ENCODE assay signal across 18 mouse cellular contexts in the genomic region with DNA sequence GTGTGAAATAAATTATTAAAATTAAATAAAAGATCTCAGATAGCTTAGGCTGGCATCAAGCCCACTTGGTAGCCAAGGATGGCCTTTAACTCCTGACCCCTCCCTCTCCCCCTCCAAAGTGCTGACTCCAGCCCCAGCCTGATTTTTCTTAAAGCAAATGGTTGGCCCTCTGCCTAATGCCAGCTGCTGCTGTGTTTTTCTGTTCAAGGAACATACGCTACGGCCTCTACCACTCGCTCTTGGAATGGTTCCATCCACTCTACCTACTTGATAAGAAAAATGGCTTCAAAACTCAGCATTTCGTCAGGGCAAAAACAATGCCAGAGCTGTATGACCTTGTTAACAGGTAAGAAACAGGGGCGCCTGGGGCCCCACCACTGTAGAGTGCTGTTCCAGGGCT. TPM values are rescaled to one million over a fixed set of nuclear protein-coding genes. Genes with fewer than 3 reads are reported as not detected.
DNase-seq lines count a peak whose midpoint lies in the region; ATAC-seq lines count a peak whose summit lies in the region.
"Had no signal": no experiment of that assay in that cellular context is flagged by ENCODE, and none has a peak within 500 bp of the region (broad histone marks: within the 10 kb centered on the region; RNA-seq: fewer than 3 reads in every experiment).

No protein-coding gene starts in this region.

- 85% methylated on average over 5 of the region's 5 CpGs for WGBS in kidney, embryonic 16.5 days

- peak; percentile 36 to 38 for DNase-seq in cerebellum, postnatal 10 days
- no peak for DNase-seq in cerebellum, adult 9-10 months
- DNase-seq in kidney, adult 11 months = peak; percentile 66
- DNase-seq in ovary, adult 18-20 months (ENCODE audit: low spot score) = peak; percentile 37
- DNase-seq in ovary, postnatal 36 days (ENCODE audit: low spot score) = no peak
- DNase-seq in thymus, postnatal 25 days = no peak
- no peak for DNase-seq in embryo, embryonic 9.5 days (ENCODE audit: extremely low spot score)
- DNase-seq: adrenal gland, postnatal 14 days; cerebellum, adult 2 months; gastrocnemius, postnatal 14 days; lung, postnatal 36 days; right cerebral cortex, postnatal 14 days had no signal

- H3K4me2 ChIP-seq in kidney, embryonic 16.5 days (replicated peaks; ENCODE audit: low read depth, low read length) = no peak overlapping the region
- H3K4me2 ChIP-seq: embryonic facial prominence, embryonic 15.5 days; limb, embryonic 15.5 days had no signal

- H3K27ac ChIP-seq in kidney, embryonic 16.5 days (ENCODE audit: low read length) = no peak overlapping the region
- H3K27ac ChIP-seq: embryonic facial prominence, embryonic 15.5 days; forebrain, embryonic 10.5 days; limb, embryonic 15.5 days; midbrain, embryonic 10.5 days had no signal

- H3K36me3 ChIP-seq in kidney, embryonic 16.5 days (ENCODE audit: insufficient read depth, low read length) = peaks cover 17% of the 10 kb centered on the region

- no peaks in the 10 kb centered on the region for H3K27me3 ChIP-seq in kidney, embryonic 16.5 days (ENCODE audit: insufficient read depth, low read length)
- H3K27me3 ChIP-seq: embryonic facial prominence, embryonic 15.5 days; limb, embryonic 15.5 days had no signal

- H3K4me1 ChIP-seq in kidney, embryonic 16.5 days (ENCODE audit: insufficient read depth, low read length) = peaks cover 5% of the 10 kb centered on the region

- no peak overlapping the region for H3K4me3 ChIP-seq in kidney, embryonic 16.5 days (ENCODE audit: low read length)
- H3K4me3 ChIP-seq: embryonic facial prominence, embryonic 15.5 days; forebrain, embryonic 10.5 days; limb, embryonic 15.5 days; midbrain, embryonic 10.5 days had no signal

- ATAC-seq in kidney, embryonic 16.5 days (ENCODE audit: low FRiP score, low TSS enrichment) = no peak
- ATAC-seq: CD4-positive, CD25-positive, alpha-beta regulatory T cell, adult 4 months had no signal

- no peaks in the 10 kb centered on the region for H3K9me3 ChIP-seq in kidney, embryonic 16.5 days (ENCODE audit: low read length)
- H3K9me3 ChIP-seq: embryonic facial prominence, embryonic 15.5 days; forebrain, embryonic 10.5 days; limb, embryonic 15.5 days; midbrain, embryonic 10.5 days had no signal

- H3K9ac ChIP-seq in kidney, embryonic 16.5 days (replicated peaks; ENCODE audit: low read length) = no peak overlapping the region
- H3K9ac ChIP-seq: embryonic facial prominence, embryonic 15.5 days; limb, embryonic 15.5 days had no signal

RNA-seq across cellular contexts. Expression of gene Fuca1, which starts 4.8 kb away (rescaled TPM):
- polyA plus RNA-seq in kidney, embryonic 16.5 days (2015; fragmentation: Nextera tagmentation; extraction: Ambion mirVana) = 89.1 and 89.4 TPM in 2 replicates

RNA-seq across cellular contexts. Expression of gene Hmgcl, which starts 20.9 kb away (rescaled TPM):
- polyA plus RNA-seq in kidney, embryonic 16.5 days (2015; fragmentation: Nextera tagmentation; extraction: Ambion mirVana) = 86.5 and 93.2 TPM in 2 replicates

RNA-seq across cellular contexts. Expression of gene Cnr2, which starts 30.1 kb away (rescaled TPM):
- 1.0 and 1.1 TPM in 2 replicates for polyA plus RNA-seq in kidney, embryonic 16.5 days (2015; fragmentation: Nextera tagmentation; extraction: Ambion mirVana)

RNA-seq across cellular contexts. Expression of gene Gale, which starts 38.2 kb away (rescaled TPM):
- 40.6 and 40.7 TPM in 2 replicates for polyA plus RNA-seq in kidney, embryonic 16.5 days (2015; fragmentation: Nextera tagmentation; extraction: Ambion mirVana)

RNA-seq across cellular contexts. Expression of gene Lypla2, which starts 47.1 kb away (rescaled TPM):
- 143 and 147 TPM in 2 replicates for polyA plus RNA-seq in kidney, embryonic 16.5 days (2015; fragmentation: Nextera tagmentation; extraction: Ambion mirVana)

Comparison
In these comparisons a context has a peak if more than half of its experiments do, and no peak if none do; other contexts are left out.
1. DNase-seq: peak in cerebellum, postnatal 10 days (2 of 2), kidney, adult 11 months (single experiment) and ovary, adult 18-20 months (single experiment); none in cerebellum, adult 9-10 months (single experiment), ovary, postnatal 36 days (single experiment), thymus, postnatal 25 days (single experiment) and embryo, embryonic 9.5 days (single experiment).